Mouse (Mus musculus) inflammation-experienced regulatory T-cells, adult 16 weeks (primary cell): ENCODE results near the gene Vmn1r44. TPM values are rescaled to one million over a fixed set of nuclear protein-coding genes. Genes with fewer than 3 reads are reported as not detected.

Experiments
- polyA plus RNA-seq: library from polyadenylated mRNA; unstranded; fragments of 100-300 nt; shearing (Covaris generic); gene quantifications from one replicate; pipeline ENCODE4 v1.2.1, GENCODE M21; 2017

Gene Vmn1r44
- not detected for polyA plus RNA-seq

DNA sequence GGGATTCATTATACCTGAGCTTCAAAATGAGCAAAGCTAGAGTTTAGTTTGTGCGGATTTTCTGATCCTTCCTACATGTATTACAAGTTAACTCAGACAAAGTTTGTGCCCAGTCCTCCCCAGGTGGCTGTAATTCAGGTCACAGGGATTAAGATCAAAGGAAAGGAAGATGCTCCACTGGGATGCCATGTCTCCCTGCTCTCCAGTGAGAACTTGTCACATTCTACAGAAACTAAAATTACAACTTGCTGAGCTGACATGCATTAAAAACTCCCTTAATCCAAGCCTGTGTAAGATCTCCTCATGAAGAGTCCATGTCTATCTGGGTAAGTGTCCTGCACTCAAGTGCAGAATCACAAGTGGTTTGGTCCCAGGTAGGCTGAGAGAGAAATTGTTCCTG lies at the start of gene Vmn1r44:
Gene Vmn1r44 (plus strand): TSS at position 301 of the 400 bp plus-strand sequence.

DNA sequence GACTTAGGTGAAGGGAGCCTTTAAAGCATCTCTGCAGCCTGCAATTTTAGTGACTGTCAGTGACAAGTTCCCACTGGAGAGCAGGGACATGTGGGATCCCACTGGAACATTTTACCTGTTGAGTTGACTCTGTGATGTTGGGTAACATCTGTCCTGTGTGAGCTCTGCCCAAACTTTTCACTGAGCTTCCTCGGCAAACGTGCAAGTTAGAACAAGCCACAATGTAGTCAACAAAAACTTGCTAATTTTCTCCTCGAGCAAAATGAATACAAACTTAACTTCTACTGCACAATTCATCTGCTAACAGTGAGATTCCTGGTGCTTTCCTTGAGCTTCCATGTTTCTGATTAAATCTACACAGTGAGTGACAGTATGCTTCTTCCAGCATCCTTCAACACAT lies 7.1 kb upstream of the Vmn1r44 start, which contains the start of the genes Vmn1r42 and Vmn1r43:
Gene Vmn1r42 (minus strand): TSS at position 101 of the 400 bp plus-strand sequence.
Gene Vmn1r43 (minus strand): TSS at position 101 of the 400 bp plus-strand sequence.

DNA sequence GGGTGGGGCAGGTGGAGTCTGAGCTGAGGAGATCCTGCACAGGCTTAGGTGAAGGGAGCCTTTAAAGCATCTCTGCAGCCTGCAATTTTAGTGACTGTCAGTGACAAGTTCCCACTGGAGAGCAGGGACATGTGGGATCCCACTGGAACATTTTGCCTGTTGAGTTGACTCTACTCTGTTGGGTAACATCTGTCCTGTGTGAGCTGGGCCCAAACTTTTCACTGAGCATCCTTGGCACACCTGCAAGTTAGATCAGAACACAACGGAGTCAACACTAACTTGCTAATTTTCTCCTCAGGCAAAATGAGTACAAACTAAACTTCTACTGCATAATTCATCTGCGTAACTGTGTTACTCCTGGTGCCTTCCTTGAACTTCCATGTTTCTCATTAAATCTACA lies 57.0 kb downstream of the Vmn1r44 start, which contains the start of gene Vmn1r45:
Gene Vmn1r45 (minus strand): TSS at position 101 of the 400 bp plus-strand sequence.

Other genes starting within 250 kb of the Vmn1r44 start
- 1.6 TPM for gene Txnrd3, start 239.7 kb upstream of the Vmn1r44 start, polyA plus RNA-seq
- not detected for gene Vmn1r40, start 176.1 kb upstream of the Vmn1r44 start, polyA plus RNA-seq
- not detected for gene Vmn1r41, start 142.9 kb upstream of the Vmn1r44 start, polyA plus RNA-seq
- gene Vmn1r42, start 7.2 kb upstream of the Vmn1r44 start, polyA plus RNA-seq: not detected
- not detected for gene Vmn1r43, start 7.2 kb upstream of the Vmn1r44 start, polyA plus RNA-seq
- not detected for gene Vmn1r45, start 56.9 kb downstream of the Vmn1r44 start, polyA plus RNA-seq
- gene Vmn1r46, start 85.7 kb downstream of the Vmn1r44 start, polyA plus RNA-seq: not detected
- gene Vmn1r47, start 132.5 kb downstream of the Vmn1r44 start, polyA plus RNA-seq: not detected
- gene Vmn1r48, start 153.2 kb downstream of the Vmn1r44 start, polyA plus RNA-seq: not detected
- gene Vmn1r49, start 194.8 kb downstream of the Vmn1r44 start, polyA plus RNA-seq: not detected
- not detected for gene Vmn1r50, start 217.8 kb downstream of the Vmn1r44 start, polyA plus RNA-seq
- not detected for gene Vmn1r51, start 238.9 kb downstream of the Vmn1r44 start, polyA plus RNA-seq